Mouse (Mus musculus) erythroblast, embryonic 14.5 days (primary cell): ENCODE data around the gene Slc39a5.

Experiments
- GATA1 ChIP-seq: IDR thresholded peaks from 2 replicates; pipeline ENCODE4 v1.6.1; 2012; ENCODE audit warnings: low read length, inconsistent platforms, mixed read lengths
- TAL1 ChIP-seq: IDR thresholded peaks from 3 replicates; pipeline ENCODE4 v1.6.1; 2012; ENCODE audit warnings: low read length, inconsistent platforms, mixed read lengths

DNA sequence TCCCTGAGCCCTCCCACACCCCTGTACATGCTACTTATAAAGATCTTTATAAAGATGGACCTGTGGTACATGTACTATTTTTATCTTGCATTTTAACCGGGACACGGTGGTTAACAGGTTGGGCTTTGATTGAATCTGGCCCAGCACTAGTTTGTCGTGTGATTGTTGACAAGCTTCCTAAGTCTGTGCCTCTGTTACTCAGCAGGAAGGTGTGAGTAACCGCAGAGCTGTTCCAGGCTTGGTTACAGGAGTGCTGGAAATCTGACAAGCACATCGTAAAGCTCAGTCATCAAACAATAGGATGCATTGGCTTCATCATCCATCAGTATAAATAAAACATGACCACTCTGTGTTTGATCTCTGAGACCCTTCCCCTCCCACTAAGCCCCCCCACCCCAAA is 21.4 kb upstream of the Slc39a5 start:
- TF ChIP-seq TAL1 (no peak), GATA1 (no peak)
